Mouse (Mus musculus): Measurements from ENCODE around the gene Zc3h7b. TPM values are rescaled to one million over a fixed set of nuclear protein-coding genes. Genes with fewer than 3 reads are reported as not detected.

Zc3h7b gene
- polyA plus RNA-seq, 1 experiment: 67.0 TPM

DNA sequence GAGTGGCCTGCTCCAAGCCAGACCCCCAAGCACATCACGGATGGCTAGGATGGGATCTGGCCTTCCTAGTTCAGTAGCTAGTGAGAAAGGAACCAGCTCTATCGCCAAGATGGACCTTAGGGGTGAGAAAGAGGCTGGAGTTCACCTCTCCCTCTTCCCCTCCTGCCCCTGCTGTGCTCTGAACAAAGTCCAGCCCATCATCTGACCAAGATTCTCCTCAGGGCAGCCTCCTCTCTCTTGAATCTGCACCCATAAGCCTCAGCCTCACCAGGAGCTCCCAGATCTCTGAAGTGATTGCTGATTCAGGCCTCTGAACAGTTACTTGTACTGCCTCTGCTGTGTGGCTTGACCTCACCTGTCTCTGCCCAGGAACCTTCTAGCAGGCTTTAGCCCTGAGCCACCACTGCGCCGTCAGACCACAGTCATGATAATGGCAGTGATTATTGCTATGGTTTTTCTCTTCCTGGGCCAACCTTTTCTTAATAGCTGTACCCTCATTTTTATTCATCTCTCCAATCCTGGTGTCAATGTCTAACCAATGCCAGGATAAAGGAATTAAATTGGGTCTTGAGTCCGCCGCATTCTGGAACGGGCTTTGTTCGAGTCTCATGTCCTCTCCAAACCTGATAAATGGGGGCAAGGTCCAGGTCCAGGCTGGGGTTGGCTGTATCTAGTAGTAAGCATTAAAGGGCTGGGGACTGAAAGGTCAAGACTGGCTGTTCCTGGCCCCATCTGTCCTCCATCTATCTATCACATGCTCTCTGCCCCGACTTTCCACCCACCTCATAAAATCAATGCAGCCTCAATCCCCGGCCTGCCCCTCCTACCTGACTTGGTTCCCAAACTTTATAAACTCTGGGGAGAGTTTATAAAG is 90.4 kb downstream of the Zc3h7b start:
- TF ChIP-seq POLR2A (IDR thresholded peaks at IDR 0.05; ENCODE audit: borderline replicate concordance, insufficient read depth, low read length) (no peak), CTCF (IDR thresholded peaks at IDR 0.05; ENCODE audit: borderline replicate concordance, insufficient read depth, low read depth, low read length) (no peak)
- H3K27ac ChIP-seq (ENCODE audit: insufficient read depth, low read length): peak overlapping the region; percentile 93
- no peaks in the 10 kb centered on the region for H3K27me3 ChIP-seq (ENCODE audit: control insufficient read depth, insufficient read depth, low read length)
- 75% methylated on average over 10 of the region's 10 CpGs for WGBS
- H3K4me3 ChIP-seq (replicated peaks; ENCODE audit: insufficient read depth, low read depth, low read length): no peak overlapping the region
- peaks cover 67% of the 10 kb centered on the region for H3K4me1 ChIP-seq (ENCODE audit: control insufficient read depth, insufficient read depth, low read length)
- DNase-seq: peak in 1 of 2 experiments; percentile 22

DNA sequence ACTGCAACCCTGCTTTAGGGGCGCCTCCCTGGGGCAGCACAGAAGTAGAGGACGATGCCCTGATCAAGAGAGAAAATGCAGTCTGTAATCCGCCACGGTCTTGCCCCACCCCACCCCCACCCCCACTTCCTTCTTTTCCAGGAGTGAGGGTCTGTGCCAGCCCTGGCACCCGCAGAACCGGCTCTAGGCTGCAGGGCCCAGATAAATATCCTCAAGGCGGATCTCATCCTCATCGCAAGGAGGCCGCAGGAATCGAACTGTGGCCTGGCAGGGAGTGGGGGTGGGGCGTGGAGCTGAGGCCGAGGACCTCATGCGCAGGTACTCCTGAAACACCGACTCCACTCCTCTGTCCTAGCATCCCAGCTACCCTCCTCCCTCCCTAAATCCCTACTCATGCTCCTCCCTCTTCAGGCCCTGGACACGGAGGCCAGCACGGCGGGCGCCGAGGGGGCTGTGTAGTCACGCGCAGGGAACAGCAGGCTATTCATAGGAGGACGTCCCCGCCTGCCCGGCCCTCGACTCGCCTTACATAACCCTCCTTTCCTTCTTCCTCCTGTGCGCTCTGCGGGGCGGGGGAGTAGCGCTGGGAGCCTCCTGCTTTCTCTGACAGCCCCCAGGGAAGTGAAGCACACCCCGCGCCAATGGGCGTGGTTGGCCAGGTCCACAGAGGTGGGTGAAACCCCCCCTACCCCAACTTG is 91.4 kb downstream of the Zc3h7b start:
- peak; percentile 87 to 91 for DNase-seq
- H3K4me1 ChIP-seq (ENCODE audit: control insufficient read depth, insufficient read depth, low read length): peaks cover 67% of the 10 kb centered on the region
- no peaks in the 10 kb centered on the region for H3K27me3 ChIP-seq (ENCODE audit: control insufficient read depth, insufficient read depth, low read length)
- peak; percentile 64; the same call in 1 of the 2 replicates for TF ChIP-seq POLR2A (IDR thresholded peaks at IDR 0.05; ENCODE audit: borderline replicate concordance, insufficient read depth, low read length)
- no peak for TF ChIP-seq CTCF (IDR thresholded peaks at IDR 0.05; ENCODE audit: borderline replicate concordance, insufficient read depth, low read depth, low read length)
- peak overlapping the region; percentile 93 for H3K27ac ChIP-seq (ENCODE audit: insufficient read depth, low read length)
- WGBS: 7% methylated on average over 32 of the region's 33 CpGs
- peak overlapping the region; percentile 2 for H3K4me3 ChIP-seq (replicated peaks; ENCODE audit: insufficient read depth, low read depth, low read length)

DNA sequence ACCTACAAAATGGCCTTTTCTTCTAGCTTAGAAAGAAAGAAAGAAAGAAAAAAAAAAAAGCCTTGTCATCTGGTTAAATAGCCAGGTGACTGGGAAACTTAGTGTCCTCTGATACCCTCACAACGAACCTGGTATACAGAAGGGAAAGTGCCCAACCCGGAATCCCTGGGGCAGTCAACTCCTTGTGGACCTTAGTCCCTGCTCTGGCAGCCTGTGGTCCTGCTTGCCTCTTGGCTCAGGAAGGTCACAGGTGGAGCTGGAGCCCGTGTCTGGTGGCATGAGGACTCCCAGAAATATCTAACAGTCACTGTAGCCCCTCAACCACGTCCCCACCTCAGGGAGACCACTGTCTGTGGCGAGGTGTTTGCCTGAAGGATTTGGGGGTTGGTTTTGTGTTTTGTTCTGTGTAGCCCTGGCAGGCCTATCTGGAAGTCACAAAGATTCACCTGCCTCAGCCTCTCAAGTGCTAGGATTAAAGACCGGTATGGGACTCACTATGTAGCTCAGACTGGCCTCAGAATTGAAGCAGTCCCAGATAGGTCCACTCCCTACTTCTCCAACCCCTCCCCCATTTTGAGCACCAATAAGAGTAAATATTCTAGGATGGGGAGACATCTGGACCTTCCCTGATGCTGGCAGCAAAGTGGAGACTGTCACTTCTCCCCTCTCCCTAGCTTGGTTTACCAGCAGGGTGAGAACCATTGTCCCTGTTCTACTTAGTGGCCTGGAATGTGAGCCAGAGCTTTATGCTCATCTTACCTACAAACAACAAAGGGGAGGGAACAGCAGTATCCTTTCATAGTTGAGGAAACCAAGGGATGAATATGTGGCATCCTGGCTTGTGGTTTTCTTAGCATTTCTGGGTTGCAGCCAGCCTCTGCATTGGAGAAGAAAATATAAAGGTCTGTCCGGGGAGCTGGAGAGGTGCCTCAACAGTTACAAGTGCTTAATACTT is 92.4 kb downstream of the Zc3h7b start:
- WGBS: 60% methylated on average over 7 of the region's 7 CpGs
- Histone ChIP-seq H3K4me3 (replicated peaks; ENCODE audit: insufficient read depth, low read depth, low read length) (no peak overlapping the region), H3K4me1 (ENCODE audit: control insufficient read depth, insufficient read depth, low read length) (peaks cover 63% of the 10 kb centered on the region), H3K27ac (ENCODE audit: insufficient read depth, low read length) (peak overlapping the region; percentile 93), H3K27me3 (ENCODE audit: control insufficient read depth, insufficient read depth, low read length) (no peaks in the 10 kb centered on the region)
- TF ChIP-seq CTCF (IDR thresholded peaks at IDR 0.05; ENCODE audit: borderline replicate concordance, insufficient read depth, low read depth, low read length): no peak
- DNase-seq: peak; percentile 41 to 45

DNA sequence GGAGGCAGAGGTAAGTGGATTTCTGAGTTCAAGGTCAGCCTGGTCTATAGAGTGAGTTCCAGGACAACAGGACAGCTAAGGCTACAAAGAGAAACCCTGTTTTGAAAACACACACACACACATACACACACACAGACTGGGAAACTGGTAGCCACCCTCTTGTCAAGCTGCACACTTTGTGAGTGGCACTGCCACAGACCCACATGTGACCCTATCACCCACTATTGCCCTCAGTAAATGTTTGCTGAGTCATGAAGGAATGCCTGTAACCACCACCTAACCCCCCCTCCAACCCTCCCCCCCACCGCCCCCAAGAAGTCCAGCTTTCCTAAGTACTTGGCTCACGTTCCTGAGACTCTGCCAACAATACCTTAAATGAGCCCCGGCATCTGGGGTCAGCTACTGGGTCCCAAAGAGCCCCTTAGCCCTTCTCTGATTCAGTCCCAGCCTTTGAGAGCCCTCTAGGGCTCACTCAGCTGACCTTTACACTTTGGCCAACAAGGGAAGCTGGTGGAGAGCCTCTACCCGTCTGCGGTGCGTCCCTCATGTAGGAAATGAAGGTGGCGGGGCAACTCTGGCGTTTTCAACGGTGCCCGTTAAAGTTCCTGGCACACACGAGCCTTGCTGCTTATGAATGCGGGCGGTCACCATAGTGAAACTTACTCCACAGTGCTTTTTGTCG is 93.8 kb downstream of the Zc3h7b start:
- H3K27ac ChIP-seq (ENCODE audit: insufficient read depth, low read length): peak overlapping the region; percentile 23

DNA sequence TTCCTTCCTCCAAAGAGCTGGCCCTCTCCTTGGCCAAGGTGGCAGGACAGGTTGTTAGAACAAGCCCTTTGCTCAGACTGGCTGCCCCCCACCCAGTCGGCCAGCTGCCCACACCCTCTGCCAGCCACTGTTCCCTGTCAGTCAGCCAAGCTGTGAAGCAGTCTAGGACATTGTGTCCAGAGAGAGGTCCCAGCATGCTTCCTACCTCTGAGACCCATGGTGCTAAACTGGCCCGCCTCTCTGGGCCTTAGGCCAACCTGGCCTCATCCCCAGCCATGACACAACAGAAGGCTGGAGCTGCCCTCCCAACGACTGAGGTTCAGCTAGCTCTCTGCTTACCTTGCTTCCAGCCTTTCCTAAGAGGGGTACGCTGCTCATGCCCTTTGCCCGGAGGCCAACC is 94.8 kb downstream of the Zc3h7b start:
- Histone ChIP-seq H3K27ac (ENCODE audit: insufficient read depth, low read length) (peak overlapping the region; percentile 92), H3K4me3 (replicated peaks; ENCODE audit: insufficient read depth, low read depth, low read length) (no peak overlapping the region), H3K27me3 (ENCODE audit: control insufficient read depth, insufficient read depth, low read length) (no peaks in the 10 kb centered on the region), H3K4me1 (ENCODE audit: control insufficient read depth, insufficient read depth, low read length) (peaks cover 47% of the 10 kb centered on the region)
- 3% methylated on average over 5 of the region's 5 CpGs for WGBS
- no peak for TF ChIP-seq CTCF (IDR thresholded peaks at IDR 0.05; ENCODE audit: borderline replicate concordance, insufficient read depth, low read depth, low read length)
- TF ChIP-seq POLR2A (IDR thresholded peaks at IDR 0.05; ENCODE audit: borderline replicate concordance, insufficient read depth, low read length): peak; percentile 63; the same call in 1 of the 2 replicates
- DNase-seq: peak; percentile 97 to 98

More for the DNA sequence above, 93.8 kb downstream of the Zc3h7b start:
- TF ChIP-seq CTCF (IDR thresholded peaks at IDR 0.05; ENCODE audit: borderline replicate concordance, insufficient read depth, low read depth, low read length) (no peak), POLR2A (IDR thresholded peaks at IDR 0.05; ENCODE audit: borderline replicate concordance, insufficient read depth, low read length) (no peak)
- peak; percentile 48 to 54 for DNase-seq
- no peak overlapping the region for H3K4me3 ChIP-seq (replicated peaks; ENCODE audit: insufficient read depth, low read depth, low read length)
- H3K4me1 ChIP-seq (ENCODE audit: control insufficient read depth, insufficient read depth, low read length): peaks cover 57% of the 10 kb centered on the region
- 11% methylated on average over 14 of the region's 14 CpGs for WGBS
- no peaks in the 10 kb centered on the region for H3K27me3 ChIP-seq (ENCODE audit: control insufficient read depth, insufficient read depth, low read length)

DNA sequence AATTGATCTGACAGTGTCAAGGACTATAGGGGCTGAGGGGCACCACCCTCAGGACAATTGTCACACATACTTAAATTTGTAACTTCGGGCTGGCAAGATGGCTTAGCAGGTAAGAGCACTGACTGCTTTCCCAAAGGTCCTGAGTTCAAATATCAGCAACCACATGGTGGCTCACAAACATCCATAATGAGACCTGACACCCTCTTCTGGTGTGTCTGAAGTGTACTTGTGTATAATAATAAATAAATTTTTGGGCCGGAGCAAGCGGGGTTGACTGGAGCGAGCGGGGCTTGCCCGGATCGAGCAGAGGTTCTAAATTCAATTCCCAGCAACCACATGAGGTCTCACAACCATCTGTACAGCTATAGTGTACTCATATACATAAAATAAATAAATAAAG is 95.4 kb downstream of the Zc3h7b start:
- 39% methylated on average over 7 of the region's 7 CpGs for WGBS
- H3K4me1 ChIP-seq (ENCODE audit: control insufficient read depth, insufficient read depth, low read length): peaks cover 41% of the 10 kb centered on the region
- peak overlapping the region; percentile 92 for H3K27ac ChIP-seq (ENCODE audit: insufficient read depth, low read length)
- TF ChIP-seq POLR2A (IDR thresholded peaks at IDR 0.05; ENCODE audit: borderline replicate concordance, insufficient read depth, low read length) (no peak), CTCF (IDR thresholded peaks at IDR 0.05; ENCODE audit: borderline replicate concordance, insufficient read depth, low read depth, low read length) (no peak)
- no peaks in the 10 kb centered on the region for H3K27me3 ChIP-seq (ENCODE audit: control insufficient read depth, insufficient read depth, low read length)
- H3K4me3 ChIP-seq (replicated peaks; ENCODE audit: insufficient read depth, low read depth, low read length): no peak overlapping the region
- DNase-seq: no peak

DNA sequence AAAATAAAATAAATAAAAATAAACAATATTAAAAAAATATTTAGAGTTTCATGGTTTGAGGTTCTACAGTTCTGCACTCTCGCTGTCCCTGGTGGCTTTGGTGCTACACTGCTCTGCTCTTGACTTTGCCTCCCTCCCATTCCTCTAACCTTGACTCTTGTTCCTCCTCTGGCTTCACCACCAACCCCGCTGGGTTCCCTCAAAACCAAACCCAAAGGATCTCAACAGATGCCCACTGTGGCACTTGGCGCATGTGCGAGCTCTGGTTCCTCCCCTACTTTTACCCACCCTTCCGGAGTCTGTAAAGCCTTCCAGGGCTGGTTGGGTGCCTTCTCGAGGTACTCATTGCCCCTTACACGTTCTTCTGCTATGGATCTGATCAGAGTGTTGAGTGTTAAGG is 97.4 kb downstream of the Zc3h7b start:
- 85% methylated on average over 7 of the region's 7 CpGs for WGBS
- Histone ChIP-seq H3K4me3 (replicated peaks; ENCODE audit: insufficient read depth, low read depth, low read length) (no peak overlapping the region), H3K27ac (ENCODE audit: insufficient read depth, low read length) (no peak overlapping the region), H3K27me3 (ENCODE audit: control insufficient read depth, insufficient read depth, low read length) (no peaks in the 10 kb centered on the region), H3K4me1 (ENCODE audit: control insufficient read depth, insufficient read depth, low read length) (peaks cover 31% of the 10 kb centered on the region)
- no peak for DNase-seq
- TF ChIP-seq CTCF (IDR thresholded peaks at IDR 0.05; ENCODE audit: borderline replicate concordance, insufficient read depth, low read depth, low read length): no peak
- TF ChIP-seq POLR2A (IDR thresholded peaks at IDR 0.05; ENCODE audit: borderline replicate concordance, insufficient read depth, low read length): no peak

Data from cerebellum, adult 2 months (tissue).